Mouse (Mus musculus): ENCODE measurements at regions not wholly inside any gene's neighbourhood (a gene's known extent, or its start where the extent isn't known, plus 50 kb on each side); places are given as distances from the start of the nearest gene placed in this dataset.

DNA sequence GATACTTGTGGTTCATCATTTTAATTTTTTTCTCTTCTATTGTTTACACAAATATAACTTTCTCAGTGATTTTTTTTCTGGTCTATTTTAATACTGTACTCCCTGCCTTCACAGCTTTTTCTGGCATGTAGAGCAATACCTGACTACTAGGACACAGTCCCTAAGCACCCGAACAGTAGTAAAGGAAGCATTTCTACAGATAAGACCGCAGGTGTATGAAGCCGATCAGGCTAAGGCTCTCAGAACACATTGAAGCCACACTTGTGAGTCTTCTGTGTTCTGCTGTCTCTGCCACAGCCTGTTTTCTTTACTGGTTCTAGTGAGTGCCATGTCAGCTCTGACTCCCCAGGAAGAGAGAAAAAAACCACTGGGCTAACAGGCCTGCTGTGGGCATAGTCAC, 102.2 kb upstream of the Peli1 start:
- TF ChIP-seq CTCF (IDR thresholded peaks at IDR 0.05; ENCODE audit: low read depth, low read length) (no peak), POLR2A (IDR thresholded peaks at IDR 0.05; ENCODE audit: borderline replicate concordance, low read depth, low read length) (no peak)
